Mouse (Mus musculus): Measurements from ENCODE around the gene Galk2.

The Galk2 gene

GRCm38 (mm10) chr2:125858521-125859280 is at the start of gene Galk2, which contains the start of gene Cops2:
Gene Galk2 (plus strand): TSS chr2:125859109.
Gene Cops2 (minus strand): TSS chr2:125859139.
- peak; percentile 91 for DNase-seq (ENCODE audit: extremely low spot score, low spot score)

GRCm38 (mm10) chr2:125809551-125809950 is 49.4 kb upstream of the Galk2 start:
- DNase-seq (ENCODE audit: extremely low spot score, low spot score) = no peak

- no peak for DNase-seq (ENCODE audit: extremely low spot score, low spot score)
Observed at GRCm38 (mm10) chr2:125811332-125811731, 47.6 kb upstream of the Galk2 start.

GRCm38 (mm10) chr2:125813972-125814595 is 44.8 kb upstream of the Galk2 start:
- no peak for DNase-seq (ENCODE audit: extremely low spot score, low spot score)

GRCm38 (mm10) chr2:125820397-125820796 is 38.5 kb upstream of the Galk2 start:
- no peak for DNase-seq (ENCODE audit: extremely low spot score, low spot score)

- no peak for DNase-seq (ENCODE audit: extremely low spot score, low spot score)
Observed at GRCm38 (mm10) chr2:125826201-125826600, 32.7 kb upstream of the Galk2 start.

- DNase-seq (ENCODE audit: extremely low spot score, low spot score) = no peak
Observed at GRCm38 (mm10) chr2:125827898-125828297, 31.0 kb upstream of the Galk2 start.

GRCm38 (mm10) chr2:125829924-125830323 is 29.0 kb upstream of the Galk2 start:
- no peak for DNase-seq (ENCODE audit: extremely low spot score, low spot score)

- DNase-seq (ENCODE audit: extremely low spot score, low spot score) = no peak
Observed at GRCm38 (mm10) chr2:125838091-125838490, 20.8 kb upstream of the Galk2 start.

- no peak for DNase-seq (ENCODE audit: extremely low spot score, low spot score)
Observed at GRCm38 (mm10) chr2:125838708-125839284, 20.1 kb upstream of the Galk2 start.

GRCm38 (mm10) chr2:125851237-125851636 is 7.7 kb upstream of the Galk2 start:
- no peak for DNase-seq (ENCODE audit: extremely low spot score, low spot score)

- DNase-seq (ENCODE audit: extremely low spot score, low spot score) = no peak
Observed at GRCm38 (mm10) chr2:125857707-125858106, 1.2 kb upstream of the Galk2 start.

- DNase-seq (ENCODE audit: extremely low spot score, low spot score) = no peak
Observed at GRCm38 (mm10) chr2:125863799-125864198, 4.9 kb downstream of the Galk2 start.

- DNase-seq (ENCODE audit: extremely low spot score, low spot score) = no peak
Observed at GRCm38 (mm10) chr2:125864551-125864950, 5.6 kb downstream of the Galk2 start.

- DNase-seq (ENCODE audit: extremely low spot score, low spot score) = no peak
Observed at GRCm38 (mm10) chr2:125865585-125865984, 6.7 kb downstream of the Galk2 start.

- DNase-seq (ENCODE audit: extremely low spot score, low spot score) = peak; percentile 56
Observed at GRCm38 (mm10) chr2:125866058-125866740, 7.3 kb downstream of the Galk2 start.

GRCm38 (mm10) chr2:125868301-125868700 is 9.4 kb downstream of the Galk2 start:
- DNase-seq (ENCODE audit: extremely low spot score, low spot score) = no peak

GRCm38 (mm10) chr2:125870159-125870558 is 11.2 kb downstream of the Galk2 start:
- no peak for DNase-seq (ENCODE audit: extremely low spot score, low spot score)

- DNase-seq (ENCODE audit: extremely low spot score, low spot score) = no peak
Observed at GRCm38 (mm10) chr2:125885891-125886576, 27.1 kb downstream of the Galk2 start.

GRCm38 (mm10) chr2:125893096-125893495 is 34.2 kb downstream of the Galk2 start:
- no peak for DNase-seq (ENCODE audit: extremely low spot score, low spot score)

GRCm38 (mm10) chr2:125895099-125895498 is 36.2 kb downstream of the Galk2 start:
- DNase-seq (ENCODE audit: extremely low spot score, low spot score) = no peak
